24 mouse cellular contexts compared by ENCODE assay signal in the genomic region with DNA sequence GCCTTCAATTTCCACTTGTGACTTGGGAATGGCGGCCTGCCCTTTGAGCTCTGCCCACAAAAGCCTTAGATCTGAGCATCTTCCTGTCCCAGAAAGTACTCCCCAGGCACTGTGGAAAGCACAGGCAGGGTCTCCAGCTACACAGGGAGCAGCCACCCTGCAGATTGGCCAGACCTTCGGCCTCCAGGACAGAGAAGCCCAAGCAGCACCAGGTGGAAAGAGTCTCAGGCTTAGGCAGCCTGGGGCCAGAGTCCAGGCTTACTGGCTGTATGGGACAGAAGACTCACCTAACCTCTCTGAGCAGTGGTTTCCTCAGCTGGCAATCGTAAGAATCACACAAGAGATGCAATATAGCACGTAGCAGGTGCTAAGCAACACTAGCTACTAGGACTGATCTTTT. TPM values are rescaled to one million over a fixed set of nuclear protein-coding genes. Genes with fewer than 3 reads are reported as not detected.
DNase-seq lines count a peak whose midpoint lies in the region; TF ChIP-seq lines count a peak whose summit lies in the region.
"Had no signal": no experiment of that assay in that cellular context is flagged by ENCODE, and none has a peak within 500 bp of the region (broad histone marks: within the 10 kb centered on the region; RNA-seq: fewer than 3 reads in every experiment).

No protein-coding gene starts in this region.

- H3K9me3 ChIP-seq in heart, embryonic 10.5 days = no peaks in the 10 kb centered on the region
- H3K9me3 ChIP-seq: embryonic facial prominence, embryonic 12.5 days; forebrain, embryonic 12.5 days; liver, embryonic 15.5 days; lung, embryonic 15.5 days; megakaryocyte, embryonic 14.5 days; midbrain, embryonic 13.5 days; stomach, embryonic 15.5 days had no signal

- no peak for TF ChIP-seq POLR2A in kidney, adult 2 months (IDR thresholded peaks at IDR 0.05; ENCODE audit: low read depth, low read length)

- no peak for TF ChIP-seq CTCF in kidney, adult 2 months (conservative IDR thresholded peaks at IDR 0.05; ENCODE audit: insufficient read depth, insufficient read length, low read depth, low read length)
- TF ChIP-seq CTCF in layer of hippocampus, adult 2 months (conservative IDR thresholded peaks at IDR 0.05) = no peak

- H3K4me3 ChIP-seq in heart, embryonic 10.5 days = no peak overlapping the region
- no peak overlapping the region for H3K4me3 ChIP-seq in kidney, adult 2 months (ENCODE audit: insufficient read depth, low read depth, low read length)
- H3K4me3 ChIP-seq in layer of hippocampus, adult 2 months = no peak overlapping the region
- H3K4me3 ChIP-seq: embryonic facial prominence, embryonic 12.5 days; forebrain, embryonic 12.5 days; left cerebral cortex, adult 2 months; liver, embryonic 15.5 days; lung, embryonic 15.5 days; midbrain, embryonic 13.5 days; stomach, embryonic 15.5 days had no signal

- H3K27ac ChIP-seq in heart, embryonic 10.5 days = peak overlapping the region; percentile 67; the same call in 1 of the 2 replicates
- no peak overlapping the region for H3K27ac ChIP-seq in kidney, adult 2 months (ENCODE audit: insufficient read depth, low read depth, low read length)
- H3K27ac ChIP-seq in layer of hippocampus, adult 2 months = peak overlapping the region; percentile 23; the same call in 1 of the 2 replicates
- H3K27ac ChIP-seq: embryonic facial prominence, embryonic 12.5 days; forebrain, embryonic 12.5 days; hindbrain, postnatal 0 days; left cerebral cortex, adult 2 months; liver, embryonic 15.5 days; lung, embryonic 15.5 days; midbrain, embryonic 13.5 days; stomach, embryonic 15.5 days had no signal

- DNase-seq in heart, embryonic 10.5 days (ENCODE audit: low spot score) = no peak
- DNase-seq in heart, adult 8-10 months (ENCODE audit: low spot score) = no peak
- peak; percentile 57 for DNase-seq in kidney, adult 2 months
- DNase-seq in kidney, postnatal 10 days = no peak
- DNase-seq in layer of hippocampus, adult 2 months (ENCODE audit: low spot score in 2 of 2) = no peak
- DNase-seq in layer of hippocampus, postnatal 14 days (ENCODE audit: low spot score in 2 of 2) = no peak
- no peak for DNase-seq in testis, postnatal 14 days (ENCODE audit: low spot score)
- DNase-seq: adrenal gland, adult 2 months; cerebellum, adult 2 months; cerebellum, postnatal 25 days; gastrocnemius, postnatal 10 days; layer of hippocampus, adult 9-11 months; liver; lung, postnatal 36 days; thymus, adult 18-20 months had no signal

- peaks cover 35% of the 10 kb centered on the region for H3K4me1 ChIP-seq in heart, embryonic 10.5 days
- peaks cover 5% of the 10 kb centered on the region; the same call in 1 of the 2 replicates for H3K4me1 ChIP-seq in kidney, adult 2 months (ENCODE audit: control insufficient read depth, insufficient read depth, low read length)
- H3K4me1 ChIP-seq: lung, embryonic 15.5 days; midbrain, embryonic 13.5 days had no signal

- WGBS in heart, embryonic 10.5 days = 84% methylated on average over 4 of the region's 4 CpGs
- WGBS in kidney, adult 2 months = 64% methylated on average over 4 of the region's 4 CpGs

- no peaks in the 10 kb centered on the region for H3K27me3 ChIP-seq in heart, embryonic 10.5 days (ENCODE audit: insufficient read depth, poor library complexity, severe bottlenecking)
- no peaks in the 10 kb centered on the region for H3K27me3 ChIP-seq in kidney, adult 2 months (replicated peaks; ENCODE audit: control insufficient read depth, insufficient read depth, low read length)
- H3K27me3 ChIP-seq: embryonic facial prominence, embryonic 12.5 days; forebrain, embryonic 12.5 days; liver, embryonic 15.5 days; lung, embryonic 15.5 days; megakaryocyte, embryonic 14.5 days; midbrain, embryonic 13.5 days; stomach, embryonic 15.5 days had no signal

- peaks cover 13% of the 10 kb centered on the region for H3K36me3 ChIP-seq in heart, embryonic 10.5 days
- H3K36me3 ChIP-seq in kidney, adult 2 months (ENCODE audit: control insufficient read depth, insufficient read depth, low read length) = no peaks in the 10 kb centered on the region
- H3K36me3 ChIP-seq: liver, embryonic 15.5 days had no signal

RNA-seq across cellular contexts. Expression of a gene that starts 17.0 kb away (rescaled TPM):
- polyA plus RNA-seq in heart, embryonic 10.5 days (2016; fragmentation: Nextera tagmentation; extraction: Ambion mirVana) = 5.9 and 6.2 TPM in 2 replicates
- total RNA-seq in heart, adult 8-10 months (2022) = 10 to 100 TPM; 78.8 to 94.4 (median 86.7) TPM
- polyA plus RNA-seq in kidney, adult 2 months (2012; rRNA removed) = 42.1 and 55.5 TPM in 2 replicates
- total RNA-seq in layer of hippocampus, adult 2 months (2021) = 100 to 1,000 TPM; 173 to 184 TPM
- total RNA-seq in layer of hippocampus, postnatal 14 days (2021) = 100 to 1,000 TPM; 132 to 146 TPM
